ENCODE assay signal across 11 mouse cellular contexts in the genomic region with DNA sequence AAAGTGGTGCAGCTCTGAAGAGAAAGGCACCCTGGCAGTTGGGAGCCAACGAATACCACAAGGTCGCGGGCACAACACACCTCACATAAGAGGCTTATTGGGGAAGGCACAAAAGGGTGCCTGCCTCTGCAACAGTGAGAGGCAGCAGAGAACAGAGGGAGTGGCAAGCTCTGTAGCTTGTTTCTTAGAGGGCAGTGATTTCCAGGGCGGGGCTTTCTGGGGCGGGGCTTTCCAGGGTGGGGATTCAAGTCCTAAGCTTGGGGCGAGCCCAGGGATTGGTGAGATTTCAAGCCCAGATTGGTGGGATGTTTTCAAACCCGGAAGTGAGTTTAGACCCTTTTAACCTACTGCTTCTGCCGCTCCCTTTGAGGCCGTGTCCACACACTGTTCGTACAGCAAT.
DNase-seq lines count a peak whose midpoint lies in the region; ATAC-seq lines count a peak whose summit lies in the region.
"Had no signal": no experiment of that assay in that cellular context is flagged by ENCODE, and none has a peak within 500 bp of the region (broad histone marks: within the 10 kb centered on the region; RNA-seq: fewer than 3 reads in every experiment).

No protein-coding gene starts in this region.

- no peak overlapping the region for H3K9ac ChIP-seq in forebrain, embryonic 12.5 days
- H3K9ac ChIP-seq in neural tube, embryonic 15.5 days (replicated peaks), result no peak overlapping the region
- H3K9ac ChIP-seq: liver, embryonic 12.5 days had no signal

- peak overlapping the region; percentile 28 for H3K4me2 ChIP-seq in forebrain, embryonic 12.5 days
- peak overlapping the region; percentile 19; the same call in 1 of the 2 replicates for H3K4me2 ChIP-seq in neural tube, embryonic 15.5 days
- H3K4me2 ChIP-seq: liver, embryonic 12.5 days had no signal

- no peaks in the 10 kb centered on the region for H3K9me3 ChIP-seq in forebrain, embryonic 12.5 days
- H3K9me3 ChIP-seq in neural tube, embryonic 15.5 days (replicated peaks), result no peaks in the 10 kb centered on the region

- peak overlapping the region; percentile 63 for H3K27ac ChIP-seq in forebrain, embryonic 12.5 days
- no peak overlapping the region for H3K27ac ChIP-seq in neural tube, embryonic 15.5 days (replicated peaks)
- H3K27ac ChIP-seq: kidney, postnatal 0 days; liver, embryonic 12.5 days had no signal

- DNase-seq in c-Kit-positive CD71-positive TER-119-positive erythroid progenitor cells, embryonic 14.5 days (ENCODE audit: low spot score), result peak; percentile 45
- DNase-seq in kidney, adult 9 months, result peak; percentile 19
- DNase-seq in thymus, postnatal 4 days, result no peak
- no peak for DNase-seq in lung, postnatal 14 days
- DNase-seq in layer of hippocampus, adult 11-12 months (ENCODE audit: low spot score), result no peak
- DNase-seq: cerebellum, adult 11-12 months; gastrocnemius, postnatal 36 days had no signal

- no peak overlapping the region for H3K4me3 ChIP-seq in forebrain, embryonic 12.5 days (replicated peaks)
- no peak overlapping the region for H3K4me3 ChIP-seq in neural tube, embryonic 15.5 days (replicated peaks)
- H3K4me3 ChIP-seq: liver, embryonic 12.5 days had no signal

- peak; percentile 31 for ATAC-seq in forebrain, embryonic 12.5 days (ENCODE audit: low FRiP score)
- ATAC-seq in neural tube, embryonic 15.5 days (ENCODE audit: low FRiP score), result no peak
- ATAC-seq: liver, embryonic 12.5 days had no signal

- H3K36me3 ChIP-seq in forebrain, embryonic 12.5 days (replicated peaks), result no peaks in the 10 kb centered on the region
- H3K36me3 ChIP-seq in neural tube, embryonic 15.5 days, result no peaks in the 10 kb centered on the region
- H3K36me3 ChIP-seq: liver, embryonic 12.5 days had no signal

- peaks cover 30% of the 10 kb centered on the region for H3K4me1 ChIP-seq in forebrain, embryonic 12.5 days
- peaks cover 16% of the 10 kb centered on the region for H3K4me1 ChIP-seq in neural tube, embryonic 15.5 days
- H3K4me1 ChIP-seq: liver, embryonic 12.5 days had no signal

- H3K27me3 ChIP-seq in forebrain, embryonic 12.5 days, result peaks cover 37% of the 10 kb centered on the region
- 0 out of 2 replicates have a peak, but pooled peaks cover 4% of the 10 kb centered on the region for H3K27me3 ChIP-seq in neural tube, embryonic 15.5 days (replicated peaks)
- H3K27me3 ChIP-seq: liver, embryonic 12.5 days had no signal

- WGBS in forebrain, embryonic 12.5 days, result 25% methylated on average over 10 of the region's 10 CpGs
- whole genome bisulfite sequencing in neural tube, embryonic 15.5 days, result 34% methylated on average over 10 of the region's 10 CpGs

Comparison
In these comparisons a context has a peak if more than half of its experiments do, and no peak if none do; other contexts are left out.
1. DNase-seq: peak in c-Kit-positive CD71-positive TER-119-positive erythroid progenitor cells, embryonic 14.5 days (single experiment) and kidney, adult 9 months (single experiment); none in thymus, postnatal 4 days (single experiment), lung, postnatal 14 days (single experiment) and layer of hippocampus, adult 11-12 months (single experiment).